Mouse (Mus musculus): ENCODE results near the gene Adgrg5.

GRCm38 (mm10) chr8:94976651-94977417, 53.3 kb downstream of the Adgrg5 start:
- TF ChIP-seq CTCF (IDR thresholded peaks at IDR 0.05; ENCODE audit: low read depth, low read length) = no peak
- no peak for TF ChIP-seq GATA1 (IDR thresholded peaks at IDR 0.05; ENCODE audit: borderline replicate concordance, low read length)
